Mouse (Mus musculus) layer of hippocampus, adult 9-10 months (tissue): ENCODE measurements around the gene Slc7a8.
"Not testable (repeated sequence)": the region's sequence is repeated elsewhere in the genome, so short reads cannot be mapped to it uniquely, and the experiment has no call there.

Experiments used
- DNase-seq: peaks from one replicate; pipeline ENCODE4 v3.0.0; 2022; ENCODE audit warnings: low spot score

Gene Slc7a8

DNA sequence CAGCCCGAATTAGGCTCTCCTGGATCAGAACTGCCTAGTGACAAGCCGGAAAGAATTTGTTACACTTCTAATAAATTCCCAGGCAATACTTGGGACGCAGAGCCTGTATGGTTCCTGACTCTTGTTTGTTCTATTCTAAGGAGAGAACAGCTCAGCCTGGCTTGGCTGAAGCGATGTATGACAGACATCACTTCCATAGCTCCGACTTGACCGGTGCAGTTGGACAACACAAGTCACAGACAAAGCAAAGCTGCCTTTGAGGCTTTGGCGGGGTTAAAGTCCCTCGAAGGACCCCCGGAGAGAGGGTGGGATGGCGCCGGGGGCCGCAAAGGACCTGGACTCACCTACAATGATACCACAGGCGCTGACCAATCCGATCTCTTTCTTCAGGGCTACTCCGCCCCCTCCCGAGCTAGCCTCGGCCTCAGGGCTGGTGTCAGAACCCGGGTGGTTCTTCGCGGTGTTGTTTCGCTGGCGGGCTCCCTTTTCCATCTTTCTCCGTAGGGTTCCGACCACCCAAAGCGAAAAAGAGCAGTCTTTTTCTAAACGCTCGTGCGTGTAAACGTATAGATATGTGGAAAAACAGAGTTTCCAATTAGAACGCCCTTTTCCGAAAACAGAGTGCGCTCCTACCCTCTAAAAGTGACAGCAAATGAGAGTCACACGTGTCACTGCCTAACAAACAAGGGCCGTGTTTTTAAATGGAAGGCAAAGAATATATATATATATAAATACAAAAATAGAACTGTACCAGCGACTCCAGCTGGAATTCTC is 723 bp downstream of the Slc7a8 start:
- DNase-seq, result no peak

DNA sequence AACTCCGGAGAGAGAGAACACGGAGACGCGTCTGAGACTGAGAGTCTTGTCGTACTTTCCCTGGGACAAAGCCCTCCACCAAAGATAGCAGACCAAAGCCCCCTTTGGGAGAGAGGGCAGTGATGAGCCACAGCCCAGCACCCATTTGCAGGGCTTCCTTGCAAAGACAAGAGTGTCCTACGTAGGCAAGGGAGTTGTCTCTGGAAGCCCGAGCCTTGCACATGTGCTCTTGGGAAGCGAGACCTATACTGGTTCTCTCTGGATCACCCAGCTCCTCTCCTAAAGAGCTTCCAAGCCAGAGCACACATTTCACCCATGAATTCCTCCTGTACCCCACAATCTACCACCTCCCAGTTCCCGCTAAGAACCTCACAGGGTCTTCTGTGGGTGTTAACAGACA is 1.7 kb downstream of the Slc7a8 start:
- no peak for DNase-seq

- DNase-seq, result no peak
Observed at GRCm38 (mm10) chr14:54777893-54778292, 3.9 kb downstream of the Slc7a8 start.

DNA sequence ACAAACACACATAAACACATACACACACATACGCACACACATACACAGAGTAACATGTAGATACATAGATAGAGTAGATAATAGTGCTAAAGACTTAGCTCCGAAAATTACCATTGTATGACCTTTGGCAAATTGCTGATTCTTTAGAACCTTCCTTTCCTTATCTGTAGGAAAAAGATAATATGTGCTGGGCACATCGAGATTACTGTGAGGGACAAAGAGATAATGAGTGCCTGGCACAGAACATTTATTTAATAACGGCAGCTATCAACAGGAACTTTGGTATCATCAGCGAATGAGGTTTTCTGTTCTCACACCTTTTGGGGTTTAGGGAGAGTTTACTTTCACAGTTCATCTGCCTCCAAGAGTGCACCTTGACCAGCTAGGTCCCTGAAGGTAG is 5.0 kb downstream of the Slc7a8 start:
- DNase-seq, result no peak

DNA sequence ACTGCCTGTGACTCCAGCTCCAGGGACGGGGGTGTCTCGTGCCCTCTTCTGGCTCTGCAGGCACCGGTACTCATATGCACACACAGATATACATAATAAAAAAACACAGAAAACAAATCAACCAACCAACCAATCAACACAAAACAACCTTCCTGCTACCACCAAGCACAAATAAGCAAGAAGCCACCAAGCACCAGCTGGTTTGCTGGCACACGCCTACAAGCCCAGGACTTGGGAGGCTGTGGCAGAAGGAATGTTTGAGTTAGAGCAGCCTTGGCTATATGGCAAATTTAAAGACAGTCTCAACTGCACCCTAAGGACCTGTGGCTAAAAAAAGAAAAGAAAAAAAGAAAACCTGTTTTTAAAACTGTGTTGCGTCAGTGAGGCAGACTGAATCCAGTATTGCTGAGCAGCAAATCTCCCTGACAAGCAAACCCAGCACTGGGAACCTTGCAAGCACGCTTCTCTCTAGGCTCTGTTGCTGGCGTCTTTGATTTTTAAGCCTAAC is 6.2 kb downstream of the Slc7a8 start:
- DNase-seq, result no peak

DNA sequence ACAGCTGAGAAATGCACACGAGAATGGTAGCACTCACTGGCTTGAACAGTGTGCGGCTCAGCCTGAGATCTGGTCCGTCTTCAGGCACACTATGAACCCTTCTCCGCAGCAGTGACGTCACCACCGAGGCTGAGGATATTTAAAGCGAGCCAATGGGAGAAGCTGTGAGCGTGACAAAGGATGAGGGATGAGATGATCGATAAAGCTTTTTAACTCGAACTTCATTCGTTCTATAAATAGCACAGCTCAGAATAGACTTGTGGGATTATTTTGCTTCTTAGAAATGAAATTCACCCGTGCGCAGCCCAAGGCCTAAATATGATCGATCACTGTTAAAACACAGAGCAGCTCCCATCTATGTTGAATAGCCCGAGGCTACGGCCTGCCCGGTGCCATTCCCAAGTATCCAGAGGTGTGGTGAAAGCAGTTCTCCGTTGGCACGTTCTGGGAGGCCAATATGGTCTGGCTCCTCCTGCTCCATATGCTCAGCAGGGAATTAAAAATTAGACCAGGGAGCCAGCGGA is 9.4 kb downstream of the Slc7a8 start:
- no peak for DNase-seq

GRCm38 (mm10) chr14:54770373-54770772 is 11.4 kb downstream of the Slc7a8 start:
- DNase-seq, result no peak

- no peak for DNase-seq
Observed at GRCm38 (mm10) chr14:54769068-54769425, 12.7 kb downstream of the Slc7a8 start.

DNA sequence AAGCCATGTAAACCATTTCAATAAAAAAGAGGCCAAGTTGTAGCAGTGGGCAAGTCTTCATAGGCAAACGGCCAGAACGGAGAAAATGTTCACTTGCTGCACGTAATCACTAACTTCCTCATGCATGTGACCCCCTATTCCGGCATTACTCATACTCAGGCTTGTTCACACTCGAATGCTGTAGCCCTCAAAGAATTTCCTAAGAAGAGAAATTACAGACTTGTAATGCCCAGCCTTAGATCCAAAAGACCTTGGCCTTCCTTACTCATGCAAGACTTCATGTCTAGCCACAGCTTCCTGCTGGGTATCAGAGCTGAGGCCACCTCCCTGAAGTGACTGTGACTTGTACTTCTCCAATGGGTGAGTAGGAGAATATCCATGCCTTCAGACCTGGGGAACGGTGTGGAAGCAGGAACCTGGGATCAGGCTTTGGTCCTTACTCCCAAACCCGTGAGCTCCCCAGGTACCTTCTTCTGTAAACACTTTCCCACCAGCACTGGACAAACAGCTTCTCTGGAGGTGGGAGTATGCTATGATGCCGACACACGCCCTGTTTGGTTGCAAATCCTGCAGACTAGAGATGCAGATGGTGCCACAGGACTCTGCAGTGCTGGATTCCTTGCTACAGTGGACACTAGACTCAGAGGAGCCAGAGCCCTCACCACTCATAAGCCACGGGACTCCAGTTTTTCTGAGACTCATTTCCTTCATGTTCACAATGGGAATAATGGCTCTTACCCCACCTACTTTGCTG is 13.3 kb downstream of the Slc7a8 start:
- no peak for DNase-seq

- DNase-seq, result not testable (repeated sequence)
Observed at GRCm38 (mm10) chr14:54766937-54767336, 14.8 kb downstream of the Slc7a8 start.

GRCm38 (mm10) chr14:54756382-54756781 is 25.4 kb downstream of the Slc7a8 start:
- DNase-seq, result no peak

DNA sequence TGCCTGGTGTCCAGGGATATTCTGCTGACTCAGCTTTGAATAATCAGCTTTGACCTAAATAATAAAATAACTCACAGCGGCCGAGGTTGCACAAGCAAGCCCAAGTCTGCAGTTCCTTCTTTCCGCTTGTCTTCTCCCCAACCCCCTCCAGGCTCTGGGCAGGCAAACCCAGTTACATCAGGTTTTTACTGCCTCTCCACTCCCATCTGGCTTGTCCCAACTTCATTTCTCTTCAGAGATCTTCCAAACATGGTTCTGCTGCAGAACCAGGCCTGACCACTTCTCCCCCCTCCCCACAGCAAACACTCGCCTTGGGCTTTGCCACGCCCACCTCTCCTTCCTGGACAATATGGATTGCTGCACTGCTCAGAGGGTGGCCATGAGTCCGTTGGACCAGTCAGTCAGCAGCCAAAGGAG is 27.1 kb downstream of the Slc7a8 start:
- no peak for DNase-seq

- no peak for DNase-seq
Observed at GRCm38 (mm10) chr14:54753986-54754601, 27.7 kb downstream of the Slc7a8 start.

- DNase-seq, result no peak
Observed at GRCm38 (mm10) chr14:54752938-54753337, 28.8 kb downstream of the Slc7a8 start.

DNA sequence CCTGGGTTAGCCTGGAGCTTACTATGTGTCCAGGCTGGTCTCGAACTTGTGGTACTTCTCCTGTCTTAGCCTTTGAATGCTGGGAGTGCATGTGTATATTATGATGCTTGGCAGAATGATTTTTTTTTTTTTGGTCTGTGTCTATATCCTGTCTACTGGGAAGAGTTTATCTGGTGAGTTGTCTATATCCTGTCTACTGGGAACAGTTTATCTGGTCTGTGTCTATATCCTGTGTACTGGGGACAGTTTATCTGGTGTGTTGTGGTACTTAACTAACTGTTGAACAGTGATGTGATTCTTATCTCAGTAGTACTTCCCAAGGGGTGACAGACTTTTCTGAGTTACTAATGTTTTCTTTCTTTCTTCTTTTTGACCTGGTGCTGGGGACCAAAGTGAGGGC is 30.0 kb downstream of the Slc7a8 start:
- DNase-seq, result no peak

DNA sequence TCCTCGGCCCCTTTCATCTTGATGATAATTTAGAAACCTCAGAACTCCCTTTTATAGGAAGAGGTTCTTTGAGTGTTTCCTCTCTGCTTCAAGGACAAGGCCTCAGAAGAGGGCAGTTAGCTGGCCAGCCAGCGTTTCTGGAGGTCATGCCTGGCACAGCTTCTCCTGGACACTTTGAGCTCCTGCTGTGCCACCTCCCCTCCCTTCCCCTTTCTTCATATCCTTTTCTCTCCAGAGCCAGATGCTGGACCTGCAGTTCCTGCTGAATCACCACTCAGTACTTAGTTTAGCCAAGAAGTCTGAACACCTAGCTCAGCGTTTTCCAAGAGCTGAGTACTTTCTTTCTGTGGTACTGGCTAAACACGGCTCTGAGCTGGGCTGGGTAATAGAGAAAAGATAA is 32.5 kb downstream of the Slc7a8 start:
- DNase-seq, result no peak

- DNase-seq, result no peak
Observed at GRCm38 (mm10) chr14:54747942-54748917, 33.5 kb downstream of the Slc7a8 start.

- no peak for DNase-seq
Observed at GRCm38 (mm10) chr14:54746038-54746437, 35.7 kb downstream of the Slc7a8 start.

DNA sequence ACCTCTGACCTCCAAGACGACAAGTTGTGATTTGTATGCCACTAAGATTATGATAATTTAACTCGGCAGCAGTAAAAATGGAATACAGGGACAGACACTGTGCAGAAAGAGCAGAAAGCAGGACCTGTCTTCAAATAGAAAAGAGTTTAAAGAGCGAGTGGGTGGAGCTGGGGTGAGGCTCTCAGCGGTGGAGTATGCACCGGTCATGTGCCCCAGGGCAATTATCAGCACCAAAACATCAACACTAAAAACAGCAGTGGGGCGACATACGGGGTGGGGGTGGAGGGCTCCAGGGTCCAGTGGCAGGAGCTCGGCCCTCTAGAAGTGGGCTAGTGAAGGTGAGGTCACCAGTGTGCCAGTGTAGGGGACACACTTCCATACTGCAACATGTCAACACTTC is 37.3 kb downstream of the Slc7a8 start:
- DNase-seq, result no peak

GRCm38 (mm10) chr14:54742375-54742774 is 39.4 kb downstream of the Slc7a8 start:
- no peak for DNase-seq

DNA sequence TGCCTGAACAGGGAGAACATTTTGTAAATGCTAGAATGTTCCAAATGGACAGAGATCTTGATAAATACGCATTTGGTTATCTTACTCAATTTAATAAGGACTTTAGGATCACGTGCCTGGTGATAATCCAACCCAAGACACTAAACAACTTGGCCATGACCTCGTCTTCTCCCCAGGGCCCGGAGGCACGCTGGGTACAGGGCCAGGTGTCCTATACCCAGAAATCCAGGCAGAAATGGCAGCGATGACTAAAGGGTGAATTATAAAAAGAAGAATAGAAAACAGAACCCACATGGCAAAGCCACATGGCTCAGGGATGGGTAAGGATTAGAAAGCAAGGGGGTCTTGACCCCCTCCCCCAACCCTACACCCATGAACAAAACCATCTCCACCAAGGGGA is 40.0 kb downstream of the Slc7a8 start:
- DNase-seq, result no peak

- no peak for DNase-seq
Observed at GRCm38 (mm10) chr14:54737634-54738033, 44.1 kb downstream of the Slc7a8 start.
